Mouse (Mus musculus) hindbrain, postnatal 0 days (tissue): Measurements from ENCODE around the gene Grhpr. TPM values are rescaled to one million over a fixed set of nuclear protein-coding genes. Genes with fewer than 3 reads are reported as not detected.

Experiments
- ATAC-seq: fragments of 200-750 bp; cut with Nextera tagmentation; 2 replicates; pipeline ENCODE4 v1.8.0; 2017; ENCODE audit warnings: mild to moderate bottlenecking, moderate TSS enrichment, moderate library complexity
- DNase-seq: peaks from one replicate; pipeline ENCODE4 v3.0.0-alpha.2; 2015; ENCODE audit warnings: low spot score
- H3K27ac ChIP-seq: fragments of 300-500 bp; sonication (generic); 2 replicates; pipeline ENCODE4 v1.5.1; 2014; ENCODE audit warnings: mild to moderate bottlenecking
- H3K27me3 ChIP-seq: fragments of 300-500 bp; sonication (generic); 2 replicates; pipeline ENCODE4 v1.6.1; 2014; ENCODE audit warnings: low read length, mixed read lengths; ENCODE audit not compliant: insufficient read depth
- H3K36me3 ChIP-seq: fragments of 300-500 bp; sonication (generic); 2 replicates; pipeline ENCODE4 v1.6.1; 2014; ENCODE audit warnings: low read length, mixed read lengths; ENCODE audit not compliant: insufficient read depth
- H3K4me1 ChIP-seq: fragments of 300-500 bp; sonication (generic); 2 replicates; pipeline ENCODE4 v1.6.1; 2014; ENCODE audit warnings: antibody characterized with exemption, low read length, mixed read lengths; ENCODE audit not compliant: insufficient read depth
- H3K4me2 ChIP-seq: fragments of 300-500 bp; sonication (generic); 2 replicates; pipeline ENCODE4 v1.6.1; 2014; ENCODE audit warnings: low read depth, mild to moderate bottlenecking, low read length, moderate library complexity, mixed read lengths
- H3K4me3 ChIP-seq: fragments of 300-500 bp; sonication (generic); 2 replicates; pipeline ENCODE4 v1.5.1; 2014; ENCODE audit warnings: low read length
- H3K9ac ChIP-seq: fragments of 300-500 bp; sonication (generic); replicated peaks from 2 replicates; pipeline ENCODE4 v1.6.1; 2014; ENCODE audit warnings: mild to moderate bottlenecking, low read length, moderate library complexity, mixed read lengths
- H3K9me3 ChIP-seq: fragments of 300-500 bp; sonication (generic); 2 replicates; pipeline ENCODE4 v1.6.1; 2016; ENCODE audit warnings: low read length, mixed read lengths
- CTCF ChIP-seq: IDR thresholded peaks from 2 replicates; pipeline ENCODE4 v1.5.1; 2016; ENCODE audit warnings: antibody characterized with exemption, control low read depth, low read depth
- WGBS: fragments of 180-500 bp; shearing (Covaris S2); extraction: QIAGEN DNeasy Blood & Tissue Kit; methylation state at CpG from one replicate; pipeline ENCODE4 v1.1.7; 2014; 5-methylcytosine and 5-hydroxymethylcytosine counted together
- polyA plus RNA-seq: library from polyadenylated mRNA; unstranded; fragments of >200 nt; fragmentation: Nextera tagmentation; extraction: Ambion mirVana; gene quantifications from 2 replicates; pipeline ENCODE4 v1.2.1, GENCODE M21; 2015
- total RNA-seq: library from RNA; depleted of rRNA; stranded (reverse); fragments of >200 nt; gene quantifications from 2 replicates; pipeline ENCODE4 v1.2.3, GENCODE M21; 2014

Gene Grhpr
- total and polyA plus RNA-seq, 2 experiments from 2014 or later, result 17.7 to 36.7 TPM

GRCm38 (mm10) chr4:44993847-44994246, 12.7 kb downstream of the Grhpr start:
- H3K9ac ChIP-seq, result no peak overlapping the region
- H3K4me3 ChIP-seq, result no peak overlapping the region
- H3K36me3 ChIP-seq, result peaks cover 17% of the 10 kb centered on the region
- ATAC-seq (no peak), DNase-seq (no peak)
- H3K4me1 ChIP-seq, result no peaks in the 10 kb centered on the region
- no peak for TF ChIP-seq CTCF
- H3K4me2 ChIP-seq, result no peak overlapping the region
- no peak overlapping the region for H3K27ac ChIP-seq
- no peaks in the 10 kb centered on the region for H3K27me3 ChIP-seq
- H3K9me3 ChIP-seq, result no peaks in the 10 kb centered on the region
- WGBS, result 93% methylated on average over 9 of the region's 9 CpGs

- ATAC-seq (no peak), DNase-seq (no peak)
- no peak overlapping the region for H3K27ac ChIP-seq
- H3K4me1 ChIP-seq, result 0 out of 2 replicates have a peak, but pooled peaks cover 6% of the 10 kb centered on the region
- TF ChIP-seq CTCF, result no peak
- no peak overlapping the region for H3K4me2 ChIP-seq
- H3K27me3 ChIP-seq, result no peaks in the 10 kb centered on the region
- H3K9ac ChIP-seq, result no peak overlapping the region
- no peak overlapping the region for H3K4me3 ChIP-seq
- no peaks in the 10 kb centered on the region for H3K9me3 ChIP-seq
- peaks cover 17% of the 10 kb centered on the region for H3K36me3 ChIP-seq
- WGBS, result 81% methylated on average over 18 of the region's 18 CpGs
Observed at GRCm38 (mm10) chr4:44994776-44995175, 13.6 kb downstream of the Grhpr start.

DNA sequence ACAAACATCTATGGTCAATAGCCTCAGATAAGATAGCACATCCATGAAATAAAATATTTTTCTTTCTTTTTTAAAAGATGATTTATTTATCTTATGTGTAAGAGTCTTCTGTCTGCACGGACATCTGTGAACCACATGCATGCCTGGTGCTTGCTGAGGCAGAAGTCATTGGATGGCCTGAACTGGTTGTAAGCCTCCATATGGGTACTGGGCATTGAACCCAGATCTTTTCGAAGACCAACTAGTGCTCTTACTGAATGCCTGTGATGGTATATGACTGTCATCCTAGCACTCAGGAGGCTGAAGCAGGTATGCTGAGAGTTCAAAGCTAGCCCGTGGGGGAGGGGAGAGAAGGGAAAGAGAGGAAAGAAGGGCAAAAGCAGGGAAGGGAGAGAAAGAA, 16.9 kb downstream of the Grhpr start:
- Histone ChIP-seq H3K4me2 (no peak overlapping the region), H3K27ac (no peak overlapping the region), H3K9me3 (no peaks in the 10 kb centered on the region), H3K36me3 (peaks cover 12% of the 10 kb centered on the region), H3K4me3 (no peak overlapping the region), H3K9ac (no peak overlapping the region), H3K4me1 (0 out of 2 replicates have a peak, but pooled peaks cover 6% of the 10 kb centered on the region), H3K27me3 (no peaks in the 10 kb centered on the region)
- DNase-seq, result no peak
- no peak for ATAC-seq
- 57% methylated on average over 3 of the region's 3 CpGs for WGBS
- no peak for TF ChIP-seq CTCF

GRCm38 (mm10) chr4:45000001-45000400, 18.8 kb downstream of the Grhpr start:
- Histone ChIP-seq H3K36me3 (no peaks in the 10 kb centered on the region), H3K9ac (no peak overlapping the region), H3K9me3 (no peaks in the 10 kb centered on the region), H3K4me2 (no peak overlapping the region), H3K27me3 (no peaks in the 10 kb centered on the region), H3K4me1 (0 out of 2 replicates have a peak, but pooled peaks cover 6% of the 10 kb centered on the region), H3K27ac (no peak overlapping the region), H3K4me3 (no peak overlapping the region)
- WGBS, result 91% methylated on average over 6 of the region's 6 CpGs
- TF ChIP-seq CTCF, result no peak
- ATAC-seq, result no peak
- DNase-seq, result no peak

- TF ChIP-seq CTCF, result no peak
- Histone ChIP-seq H3K27ac (no peak overlapping the region), H3K4me3 (no peak overlapping the region), H3K9me3 (no peaks in the 10 kb centered on the region), H3K27me3 (no peaks in the 10 kb centered on the region), H3K4me1 (peaks cover 7% of the 10 kb centered on the region), H3K4me2 (no peak overlapping the region), H3K36me3 (no peaks in the 10 kb centered on the region), H3K9ac (no peak overlapping the region)
- 82% methylated on average over 3 of the region's 3 CpGs for WGBS
- no peak for DNase-seq
- ATAC-seq, result no peak
Observed at GRCm38 (mm10) chr4:45005452-45005851, 24.3 kb downstream of the Grhpr start.

DNA sequence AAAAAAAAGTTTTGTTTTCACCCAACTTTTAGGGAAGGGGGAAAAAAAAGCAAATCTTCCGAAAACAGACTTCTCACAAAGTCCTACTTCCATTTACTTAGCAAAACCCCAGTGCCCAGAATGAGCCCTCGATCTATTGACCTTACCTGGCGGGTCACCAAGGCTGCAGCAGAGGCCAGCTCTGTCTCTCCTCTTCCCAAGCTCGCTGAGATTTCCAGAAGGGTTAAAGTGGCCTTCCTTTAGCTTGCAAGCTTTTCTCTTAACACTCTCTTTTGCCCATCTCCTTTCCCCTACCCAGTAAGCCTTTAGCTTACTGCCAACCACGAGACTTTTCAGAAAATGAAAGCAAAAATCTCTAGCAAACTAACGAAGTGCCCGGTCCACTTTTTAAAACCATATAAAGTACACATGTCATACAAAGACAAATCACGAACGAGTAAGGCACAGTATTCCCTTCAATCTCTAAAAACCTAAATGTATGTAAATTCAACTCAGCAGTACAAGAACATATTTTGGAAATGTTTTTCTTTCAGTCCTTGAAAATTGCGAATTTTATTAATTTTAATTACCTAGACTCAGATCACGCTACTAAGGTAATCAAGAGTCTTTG, 29.7 kb downstream of the Grhpr start:
- Histone ChIP-seq H3K9ac (peak overlapping the region; percentile 67), H3K27me3 (no peaks in the 10 kb centered on the region), H3K4me2 (peak overlapping the region; percentile 80), H3K27ac (peak overlapping the region; percentile 92), H3K4me3 (peak overlapping the region; percentile 61), H3K4me1 (peaks cover 17% of the 10 kb centered on the region), H3K9me3 (no peaks in the 10 kb centered on the region), H3K36me3 (no peaks in the 10 kb centered on the region)
- DNase-seq (peak; percentile 17), ATAC-seq (no peak)
- TF ChIP-seq CTCF, result no peak
- WGBS, result 6% methylated on average over 11 of the region's 11 CpGs

GRCm38 (mm10) chr4:45011581-45012104, 30.4 kb downstream of the Grhpr start:
- Histone ChIP-seq H3K9me3 (no peaks in the 10 kb centered on the region), H3K27me3 (no peaks in the 10 kb centered on the region), H3K9ac (peak overlapping the region; percentile 67), H3K36me3 (no peaks in the 10 kb centered on the region), H3K27ac (peak overlapping the region; percentile 92), H3K4me3 (peak overlapping the region; percentile 61), H3K4me1 (peaks cover 17% of the 10 kb centered on the region), H3K4me2 (peak overlapping the region; percentile 80)
- WGBS, result under 1% methylated on average over 31 of the region's 31 CpGs
- no peak for TF ChIP-seq CTCF
- DNase-seq (peak; percentile 64), ATAC-seq (peak; percentile 61)
